Mouse (Mus musculus) intestine, embryonic 14.5 days (tissue): ENCODE data around the gene Spg7. TPM values are rescaled to one million over a fixed set of nuclear protein-coding genes. Genes with fewer than 3 reads are reported as not detected.
A peak's percentile ranks its signal among the peaks of the same experiment; 100 is the strongest.

Experiments used
- ATAC-seq: fragments of 200-750 bp; cut with Nextera tagmentation; replicated peaks from 2 replicates; pipeline ENCODE4 v1.8.0; 2017; ENCODE audit warnings: low read depth, moderate number of reproducible peaks, moderate TSS enrichment, moderate library complexity; ENCODE audit not compliant: low FRiP score, low TSS enrichment
- DNase-seq: peaks from one replicate; pipeline ENCODE4 v3.0.0-alpha.2; 2018; ENCODE audit warnings: low spot score
- H3K27ac ChIP-seq: fragments of 300-500 bp; sonication (generic); 2 replicates; pipeline ENCODE4 v1.5.1; 2014; ENCODE audit warnings: low read depth, mild to moderate bottlenecking, control low read depth
- H3K27me3 ChIP-seq: fragments of 300-500 bp; sonication (generic); replicated peaks from 2 replicates; pipeline ENCODE4 v1.6.1; 2014; ENCODE audit warnings: low read length, control low read depth; ENCODE audit not compliant: control insufficient read depth, insufficient read depth
- H3K36me3 ChIP-seq: fragments of 300-500 bp; sonication (generic); 2 replicates; pipeline ENCODE4 v1.6.1; 2014; ENCODE audit warnings: low read length, control low read depth; ENCODE audit not compliant: control insufficient read depth, insufficient read depth
- H3K4me1 ChIP-seq: fragments of 300-500 bp; sonication (generic); replicated peaks from 2 replicates; pipeline ENCODE4 v1.6.1; 2014; ENCODE audit warnings: low read length, control low read depth, mixed read lengths; ENCODE audit not compliant: control insufficient read depth, insufficient read depth
- H3K4me2 ChIP-seq: fragments of 300-500 bp; sonication (generic); 2 replicates; pipeline ENCODE4 v1.6.1; 2014; ENCODE audit warnings: low read length
- H3K4me3 ChIP-seq: fragments of 300-500 bp; sonication (generic); 2 replicates; pipeline ENCODE4 v1.5.1; 2014; ENCODE audit warnings: low read depth, low read length, control low read depth, mixed read lengths
- H3K9ac ChIP-seq: fragments of 300-500 bp; sonication (generic); 2 replicates; pipeline ENCODE4 v1.6.1; 2014; ENCODE audit warnings: mild to moderate bottlenecking, low read length
- H3K9me3 ChIP-seq: fragments of 300-500 bp; sonication (generic); 2 replicates; pipeline ENCODE4 v1.6.1; 2016; ENCODE audit warnings: low read length, control low read depth; ENCODE audit not compliant: control insufficient read depth
- WGBS: fragments of 180-500 bp; shearing (Covaris S2); extraction: QIAGEN DNeasy Blood & Tissue Kit; methylation state at CpG from one replicate; pipeline ENCODE4 v1.1.7; 2014; 5-methylcytosine and 5-hydroxymethylcytosine counted together
- polyA plus RNA-seq: library from polyadenylated mRNA; unstranded; fragments of >200 nt; fragmentation: Nextera tagmentation; extraction: Ambion mirVana; gene quantifications from 2 replicates; pipeline ENCODE4 v1.2.1, GENCODE M21; 2014

Spg7 gene
- polyA plus RNA-seq, 1 experiment from 2014 or later: 47.2 TPM

- peak; percentile 62; the same call in 1 of the 2 replicates for ATAC-seq
- Histone ChIP-seq H3K9ac (peak within 1 kb of the TSS; percentile 22), H3K36me3 (no peaks in the 10 kb centered on the region), H3K27me3 (peaks cover 43% of the 10 kb centered on the region), H3K9me3 (no peaks in the 10 kb centered on the region), H3K4me2 (peak within 1 kb of the TSS; percentile 84), H3K4me3 (peak within 1 kb of the TSS; percentile 41), H3K27ac (no peak within 1 kb of the TSS), H3K4me1 (peaks cover 12% of the 10 kb centered on the region)
- no peak for DNase-seq
- under 1% methylated on average over 48 of the region's 51 CpGs for WGBS
Measured at GRCm38 (mm10) chr8:123117127-123117731, 54.5 kb downstream of the Spg7 start, which contains the start of gene Cpne7. Gene Cpne7, plus strand, starts transcription at chr8:123117374.

- 3% methylated on average over 17 of the region's 17 CpGs for WGBS
Measured at GRCm38 (mm10) chr8:123117744-123118143, 55.0 kb downstream of the Spg7 start.

GRCm38 (mm10) chr8:123122059-123122458 is 59.3 kb downstream of the Spg7 start:
- Histone ChIP-seq H3K27ac (no peak overlapping the region), H3K4me3 (no peak overlapping the region), H3K27me3 (peaks cover 31% of the 10 kb centered on the region), H3K9ac (no peak overlapping the region), H3K36me3 (no peaks in the 10 kb centered on the region), H3K4me1 (peaks cover 11% of the 10 kb centered on the region), H3K9me3 (no peaks in the 10 kb centered on the region), H3K4me2 (no peak overlapping the region)
- DNase-seq (no peak), ATAC-seq (no peak)
- WGBS: 33% methylated on average over 9 of the region's 9 CpGs

More at GRCm38 (mm10) chr8:123117744-123118143, 55.0 kb downstream of the Spg7 start:
- DNase-seq: no peak
- Histone ChIP-seq H3K4me3 (peak overlapping the region; percentile 41), H3K4me2 (peak overlapping the region; percentile 84), H3K9me3 (no peaks in the 10 kb centered on the region), H3K27ac (no peak overlapping the region), H3K36me3 (no peaks in the 10 kb centered on the region), H3K9ac (no peak overlapping the region), H3K27me3 (peaks cover 43% of the 10 kb centered on the region), H3K4me1 (peaks cover 12% of the 10 kb centered on the region)
- no peak for ATAC-seq

- Histone ChIP-seq H3K27me3 (peaks cover 25% of the 10 kb centered on the region), H3K9me3 (no peaks in the 10 kb centered on the region), H3K4me3 (no peak overlapping the region), H3K36me3 (no peaks in the 10 kb centered on the region), H3K27ac (no peak overlapping the region), H3K9ac (no peak overlapping the region), H3K4me1 (peaks cover 5% of the 10 kb centered on the region; the same call in 1 of the 2 replicates), H3K4me2 (no peak overlapping the region)
- 71% methylated on average over 5 of the region's 5 CpGs for WGBS
- no peak for ATAC-seq
- DNase-seq: no peak
Measured at GRCm38 (mm10) chr8:123122670-123123069, 59.9 kb downstream of the Spg7 start.

GRCm38 (mm10) chr8:123126193-123126816 is 63.6 kb downstream of the Spg7 start:
- peak overlapping the region; percentile 6; the same call in 1 of the 2 replicates for H3K4me3 ChIP-seq
- H3K27ac ChIP-seq: no peak overlapping the region
- H3K36me3 ChIP-seq: no peaks in the 10 kb centered on the region
- 8% methylated on average over 19 of the region's 19 CpGs for WGBS
- DNase-seq: peak; percentile 83
- ATAC-seq: peak; percentile 64
- H3K27me3 ChIP-seq: peaks cover 3% of the 10 kb centered on the region; the same call in 1 of the 2 replicates
- peaks cover 4% of the 10 kb centered on the region; the same call in 1 of the 2 replicates for H3K4me1 ChIP-seq
- H3K9me3 ChIP-seq: no peaks in the 10 kb centered on the region
- no peak overlapping the region for H3K9ac ChIP-seq
- H3K4me2 ChIP-seq: peak overlapping the region; percentile 35

- no peak overlapping the region for H3K27ac ChIP-seq
Measured at GRCm38 (mm10) chr8:123131041-123131440, 68.3 kb downstream of the Spg7 start.

GRCm38 (mm10) chr8:123132953-123133352 is 70.2 kb downstream of the Spg7 start:
- 97% methylated on average over 2 of the region's 2 CpGs for WGBS

More at GRCm38 (mm10) chr8:123131041-123131440, 68.3 kb downstream of the Spg7 start:
- Histone ChIP-seq H3K4me1 (peaks cover 3% of the 10 kb centered on the region), H3K4me2 (no peak overlapping the region), H3K27me3 (no peaks in the 10 kb centered on the region; the same call in 1 of the 2 replicates), H3K4me3 (no peak overlapping the region), H3K36me3 (no peaks in the 10 kb centered on the region), H3K9me3 (no peaks in the 10 kb centered on the region), H3K9ac (no peak overlapping the region)
- DNase-seq (no peak), ATAC-seq (no peak)
- WGBS: 54% methylated on average over 9 of the region's 9 CpGs

GRCm38 (mm10) chr8:123134149-123134713 is 71.5 kb downstream of the Spg7 start:
- Histone ChIP-seq H3K36me3 (no peaks in the 10 kb centered on the region), H3K9ac (no peak overlapping the region), H3K4me3 (no peak overlapping the region), H3K9me3 (no peaks in the 10 kb centered on the region), H3K4me1 (peaks cover 16% of the 10 kb centered on the region), H3K27ac (no peak overlapping the region), H3K4me2 (no peak overlapping the region), H3K27me3 (no peaks in the 10 kb centered on the region)
- WGBS: 89% methylated on average over 11 of the region's 11 CpGs
- DNase-seq (no peak), ATAC-seq (no peak)

More at GRCm38 (mm10) chr8:123132953-123133352, 70.2 kb downstream of the Spg7 start:
- peaks cover 10% of the 10 kb centered on the region for H3K4me1 ChIP-seq
- H3K9me3 ChIP-seq: no peaks in the 10 kb centered on the region
- no peaks in the 10 kb centered on the region for H3K36me3 ChIP-seq
- H3K27me3 ChIP-seq: no peaks in the 10 kb centered on the region
- H3K9ac ChIP-seq: no peak overlapping the region
- ATAC-seq (no peak), DNase-seq (no peak)
- no peak overlapping the region for H3K27ac ChIP-seq
- H3K4me2 ChIP-seq: no peak overlapping the region
- H3K4me3 ChIP-seq: no peak overlapping the region
